Mouse (Mus musculus) forebrain, embryonic 16.5 days (tissue): ENCODE results near the gene Rasgef1c. TPM values are rescaled to one million over a fixed set of nuclear protein-coding genes. Genes with fewer than 3 reads are reported as not detected.

ENCODE experiments used
- ATAC-seq: fragments of 200-750 bp; cut with Nextera tagmentation; 2 replicates; pipeline ENCODE4 v1.8.0; 2017; ENCODE audit warnings: mild to moderate bottlenecking, moderate library complexity
- H3K27ac ChIP-seq: fragments of 300-500 bp; sonication (generic); 2 replicates; pipeline ENCODE4 v1.5.1; 2014; ENCODE audit warnings: low read length, control low read depth
- H3K27me3 ChIP-seq: fragments of 300-500 bp; sonication (generic); replicated peaks from 2 replicates; pipeline ENCODE4 v1.6.1; 2014; ENCODE audit warnings: low read length; ENCODE audit not compliant: control insufficient read depth, insufficient read depth
- H3K36me3 ChIP-seq: fragments of 300-500 bp; sonication (generic); 2 replicates; pipeline ENCODE4 v1.6.1; 2014; ENCODE audit not compliant: control insufficient read depth, insufficient read depth
- H3K4me1 ChIP-seq: fragments of 300-500 bp; sonication (generic); replicated peaks from 2 replicates; pipeline ENCODE4 v1.6.1; 2014; ENCODE audit warnings: low read length; ENCODE audit not compliant: control insufficient read depth, insufficient read depth
- H3K4me2 ChIP-seq: fragments of 300-500 bp; sonication (generic); 2 replicates; pipeline ENCODE4 v1.6.1; 2014; ENCODE audit warnings: mild to moderate bottlenecking, low read length, control low read depth
- H3K4me3 ChIP-seq: fragments of 300-500 bp; sonication (generic); replicated peaks from 2 replicates; pipeline ENCODE4 v1.5.1; 2014; ENCODE audit warnings: mild to moderate bottlenecking, low read length, control low read depth
- H3K9ac ChIP-seq: fragments of 300-500 bp; sonication (generic); replicated peaks from 2 replicates; pipeline ENCODE4 v1.6.1; 2014; ENCODE audit warnings: low read depth, low read length, control low read depth
- H3K9me3 ChIP-seq: fragments of 300-500 bp; sonication (generic); 2 replicates; pipeline ENCODE4 v1.6.1; 2016; ENCODE audit warnings: low read length; ENCODE audit not compliant: control insufficient read depth
- WGBS: fragments of 180-500 bp; shearing (Covaris S2); extraction: QIAGEN DNeasy Blood & Tissue Kit; methylation state at CpG from one replicate; pipeline ENCODE4 v1.1.7; 2014; 5-methylcytosine and 5-hydroxymethylcytosine counted together
- microRNA-seq: library from miRNA; unstranded; fragments of <30 nt; microRNA quantifications from one replicate; pipeline ENCODE4, GENCODE M21; 2017
- polyA plus RNA-seq: library from polyadenylated mRNA; unstranded; fragments of >200 nt; fragmentation: Nextera tagmentation; extraction: Ambion mirVana; gene quantifications from 2 replicates; pipeline ENCODE4 v1.2.1, GENCODE M21; 2015

The Rasgef1c gene
- polyA plus RNA-seq, 1 experiment from 2014 or later = 17.1 TPM

DNA sequence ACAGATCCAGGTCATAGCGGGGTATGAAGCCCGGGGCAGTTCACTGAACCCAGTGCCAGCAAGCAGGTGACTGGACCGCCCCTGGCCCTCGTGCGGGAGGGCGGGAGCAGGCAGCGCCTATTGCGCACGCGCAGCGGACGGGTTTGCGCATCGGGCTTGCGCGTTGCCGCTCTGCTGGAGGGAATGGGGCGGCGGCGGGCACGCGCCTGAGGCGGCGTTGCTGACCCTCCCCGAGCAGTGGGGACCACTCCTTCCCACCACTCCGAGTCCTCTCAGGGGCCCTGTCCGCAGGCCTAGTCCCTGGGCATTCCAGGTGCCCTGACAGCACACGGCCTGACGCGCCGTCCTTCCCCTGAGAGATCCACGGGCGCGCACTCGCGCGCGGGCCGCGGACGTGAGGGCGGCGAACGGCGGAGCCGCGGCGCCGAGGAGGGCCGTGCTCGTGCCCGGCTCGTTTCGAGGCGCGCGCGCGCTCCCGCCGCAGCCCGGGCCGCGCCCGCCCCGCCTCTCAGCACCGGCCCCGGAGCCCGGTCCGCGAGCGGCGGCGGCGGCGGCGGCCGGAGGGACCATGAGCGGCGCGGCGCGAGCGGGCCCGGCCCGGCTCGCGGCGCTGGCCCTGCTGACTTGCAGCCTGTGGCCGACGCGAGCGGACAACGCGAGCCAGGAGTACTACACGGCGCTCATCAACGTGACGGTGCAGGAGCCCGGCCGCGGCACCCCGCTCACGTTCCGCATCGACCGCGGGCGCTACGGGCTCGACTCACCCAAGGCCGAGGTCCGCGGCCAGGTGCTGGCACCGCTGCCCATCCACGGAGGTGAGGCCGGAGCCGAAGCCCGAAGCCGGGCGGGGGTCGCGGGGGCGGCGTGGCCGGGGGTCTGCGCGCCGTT is 123.4 kb downstream of the Rasgef1c start, which contains the start of gene Rnf130:
Gene Rnf130 (plus strand): TSS at position 514 of the 888 bp plus-strand sequence.
- peak within 1 kb of the TSS; percentile 79 for H3K4me2 ChIP-seq
- H3K27me3 ChIP-seq = no peaks in the 10 kb centered on the region
- peak within 1 kb of the TSS; percentile 73 for H3K4me3 ChIP-seq
- H3K9me3 ChIP-seq = no peaks in the 10 kb centered on the region
- H3K27ac ChIP-seq = peak within 1 kb of the TSS; percentile 97
- ATAC-seq = peak; percentile 86
- peak within 1 kb of the TSS; percentile 93 for H3K9ac ChIP-seq
- WGBS = under 1% methylated on average over 125 of the region's 129 CpGs
- no peaks in the 10 kb centered on the region for H3K36me3 ChIP-seq
- H3K4me1 ChIP-seq = peaks cover 32% of the 10 kb centered on the region

DNA sequence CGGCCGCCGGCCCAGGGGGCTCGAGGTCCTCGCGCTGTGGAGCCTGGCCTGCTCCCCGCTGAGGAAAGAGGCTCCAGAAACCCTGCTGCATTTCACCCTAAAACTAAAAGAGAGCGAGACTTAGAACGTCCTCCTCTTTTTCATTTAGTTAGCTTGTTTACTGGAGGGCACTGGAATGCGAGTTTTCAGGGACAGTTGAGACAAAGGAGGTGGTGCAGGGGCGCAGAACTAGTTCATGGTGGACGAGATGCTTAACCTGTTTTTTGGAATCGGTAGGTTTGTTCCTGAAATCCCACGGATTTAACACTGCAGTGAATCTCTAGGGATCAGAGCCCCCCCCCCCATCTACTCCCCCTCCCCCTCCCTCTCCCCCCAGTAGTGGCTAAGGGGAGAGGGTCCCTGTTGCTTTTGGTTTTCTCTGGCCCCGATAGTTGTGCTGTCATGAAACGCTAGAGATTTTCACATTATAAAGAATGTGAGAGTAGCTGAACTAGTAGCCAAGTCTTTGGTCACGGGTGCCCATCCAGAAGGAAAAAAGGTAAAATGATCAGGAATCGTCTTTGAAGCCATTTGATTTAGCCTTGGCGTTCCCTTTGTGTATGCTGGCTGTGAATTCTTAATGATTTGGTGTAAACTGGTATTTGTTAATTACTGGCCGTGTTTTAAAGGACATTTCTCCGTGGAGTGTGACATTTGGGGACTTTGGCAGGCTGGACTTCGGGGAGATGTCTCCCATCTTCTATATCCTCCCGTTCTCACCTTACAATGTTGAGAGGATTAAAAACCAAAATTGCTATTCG is 124.3 kb downstream of the Rasgef1c start:
- Histone ChIP-seq H3K4me2 (peak overlapping the region; percentile 79), H3K27ac (peak overlapping the region; percentile 97), H3K4me1 (peaks cover 32% of the 10 kb centered on the region), H3K27me3 (no peaks in the 10 kb centered on the region), H3K9ac (peak overlapping the region; percentile 93), H3K9me3 (no peaks in the 10 kb centered on the region), H3K4me3 (peak overlapping the region; percentile 73), H3K36me3 (no peaks in the 10 kb centered on the region)
- ATAC-seq = peak; percentile 13
- under 1% methylated on average over 24 of the region's 24 CpGs for WGBS

DNA sequence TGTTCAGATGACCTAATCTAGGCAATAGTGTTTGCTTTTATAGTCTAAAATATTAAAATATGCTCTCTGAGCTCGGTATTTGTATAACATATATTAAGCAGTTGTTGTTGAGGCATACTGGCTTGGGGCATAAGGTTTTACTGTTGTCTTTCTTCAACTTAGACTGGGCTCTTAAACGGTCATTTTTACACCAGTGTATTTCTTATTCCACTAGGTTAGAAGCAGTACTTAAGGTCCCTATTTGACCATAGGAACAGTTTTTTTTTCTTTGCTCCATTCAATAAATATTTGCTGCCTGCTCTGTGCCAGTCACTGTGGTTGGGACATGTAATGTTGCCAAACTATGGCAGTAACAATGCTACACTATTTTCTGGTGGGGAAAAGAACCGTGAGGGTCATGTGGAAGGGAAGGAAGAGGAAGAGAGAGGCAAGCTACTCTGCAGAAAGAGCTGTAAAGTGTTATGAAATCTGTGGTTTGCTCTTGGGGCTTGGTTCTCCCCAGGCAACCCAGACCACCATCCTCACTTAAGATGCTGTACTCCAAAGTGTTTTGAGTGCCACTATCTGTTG is 125.0 kb downstream of the Rasgef1c start:
- peak overlapping the region; percentile 79 for H3K4me2 ChIP-seq
- ATAC-seq = no peak
- WGBS = 9% methylated on average over 3 of the region's 3 CpGs
- peaks cover 34% of the 10 kb centered on the region for H3K4me1 ChIP-seq
- no peaks in the 10 kb centered on the region for H3K27me3 ChIP-seq
- peak overlapping the region; percentile 93 for H3K9ac ChIP-seq
- H3K36me3 ChIP-seq = no peaks in the 10 kb centered on the region
- peak overlapping the region; percentile 73 for H3K4me3 ChIP-seq
- H3K9me3 ChIP-seq = no peaks in the 10 kb centered on the region
- 0 out of 2 replicates have a peak overlapping the region, but pooled peaks have one; percentile 97 for H3K27ac ChIP-seq

DNA sequence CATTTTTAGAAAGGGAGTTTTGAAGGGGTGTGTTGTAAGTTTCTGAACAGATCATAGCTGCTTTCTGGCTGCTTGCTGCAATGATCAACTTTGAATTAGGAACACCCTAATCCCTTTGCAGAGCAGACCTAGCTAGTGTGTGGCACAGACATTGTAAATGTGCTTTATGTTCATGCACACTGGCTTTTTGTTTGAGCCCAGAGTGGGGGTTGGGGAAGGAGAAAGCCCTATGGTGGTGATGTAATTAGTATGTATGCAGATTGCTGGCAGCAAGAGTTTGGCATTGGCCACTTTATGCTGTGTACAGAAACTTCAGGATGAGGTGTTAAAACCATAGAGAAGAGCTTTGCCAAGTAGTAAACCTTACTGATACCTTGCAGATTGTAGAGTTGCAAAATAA is 126.8 kb downstream of the Rasgef1c start:
- Histone ChIP-seq H3K4me1 (peaks cover 35% of the 10 kb centered on the region), H3K4me3 (peak overlapping the region; percentile 15; the same call in 1 of the 2 replicates), H3K27ac (no peak overlapping the region; the same call in 1 of the 2 replicates), H3K9ac (peak overlapping the region; percentile 32; the same call in 1 of the 2 replicates), H3K27me3 (no peaks in the 10 kb centered on the region), H3K36me3 (no peaks in the 10 kb centered on the region), H3K9me3 (no peaks in the 10 kb centered on the region), H3K4me2 (peak overlapping the region; percentile 40)
- no peak for ATAC-seq

Small RNA genes lying within 50 kb of the gene (microRNA-seq; reads per million reads assigned to microRNA genes)
- gene Gm23492 = not detected

Other genes with a start within 250 kb of the Rasgef1c start
- gene Scgb3a1, start 238.2 kb upstream of the Rasgef1c start, polyA plus RNA-seq = not detected in 2 replicates
- 55.1 and 68.1 TPM in 2 replicates for gene Cnot6, start 189.1 kb upstream of the Rasgef1c start, polyA plus RNA-seq
- gene Gfpt2, start 107.7 kb upstream of the Rasgef1c start, polyA plus RNA-seq = 13.3 and 16.6 TPM in 2 replicates
- gene Mapk9, start 55.1 kb upstream of the Rasgef1c start, polyA plus RNA-seq = 45.7 and 48.5 TPM in 2 replicates
- gene Rnf130, start 123.5 kb downstream of the Rasgef1c start, polyA plus RNA-seq = 65.0 and 69.2 TPM in 2 replicates
- gene Tbc1d9b, start 229.6 kb downstream of the Rasgef1c start, polyA plus RNA-seq = 38.2 and 43.6 TPM in 2 replicates